Mouse (Mus musculus): ENCODE data around the gene H2-Ab1. TPM values are rescaled to one million over a fixed set of nuclear protein-coding genes. Genes with fewer than 3 reads are reported as not detected.

H2-Ab1 gene
- polyA plus RNA-seq, 1 experiment from 2014 or later = 4.3 TPM

- 50% methylated on average over 1 of the region's 1 CpGs for WGBS
- Histone ChIP-seq H3K9me3 (ENCODE audit: control insufficient read depth, low read length) (no peaks in the 10 kb centered on the region), H3K4me2 (no peak overlapping the region), H3K9ac (ENCODE audit: low read length) (no peak overlapping the region), H3K27me3 (ENCODE audit: control insufficient read depth, insufficient read depth, low read length) (no peaks in the 10 kb centered on the region), H3K27ac (ENCODE audit: low read depth, low read length) (no peak overlapping the region), H3K4me3 (ENCODE audit: low read depth, low read length) (no peak overlapping the region), H3K36me3 (ENCODE audit: control insufficient read depth, insufficient read depth, low read length) (no peaks in the 10 kb centered on the region), H3K4me1 (ENCODE audit: control insufficient read depth, insufficient read depth, low read length) (no peaks in the 10 kb centered on the region)
- ATAC-seq (ENCODE audit: low FRiP score) (no peak), DNase-seq (ENCODE audit: low spot score, missing footprints) (no peak)
Measured at GRCm38 (mm10) chr17:34281836-34282235, 24.3 kb downstream of the H2-Ab1 start.

- no peak for DNase-seq (ENCODE audit: low spot score, missing footprints)
- H3K4me1 ChIP-seq (ENCODE audit: control insufficient read depth, insufficient read depth, low read length) = no peaks in the 10 kb centered on the region
- no peak for ATAC-seq (ENCODE audit: low FRiP score)
- 70% methylated on average over 4 of the region's 4 CpGs for WGBS
- H3K9ac ChIP-seq (ENCODE audit: low read length) = no peak overlapping the region
- no peak overlapping the region for H3K27ac ChIP-seq (ENCODE audit: low read depth, low read length)
- H3K36me3 ChIP-seq (ENCODE audit: control insufficient read depth, insufficient read depth, low read length) = no peaks in the 10 kb centered on the region
- no peak overlapping the region for H3K4me2 ChIP-seq
- no peaks in the 10 kb centered on the region for H3K9me3 ChIP-seq (ENCODE audit: control insufficient read depth, low read length)
- no peak overlapping the region for H3K4me3 ChIP-seq (ENCODE audit: low read depth, low read length)
- no peaks in the 10 kb centered on the region for H3K27me3 ChIP-seq (ENCODE audit: control insufficient read depth, insufficient read depth, low read length)
Measured at GRCm38 (mm10) chr17:34285371-34285770, 27.9 kb downstream of the H2-Ab1 start.

GRCm38 (mm10) chr17:34285848-34286247, 28.4 kb downstream of the H2-Ab1 start:
- H3K4me2 ChIP-seq = no peak overlapping the region
- no peak for DNase-seq (ENCODE audit: low spot score, missing footprints)
- no peak overlapping the region for H3K4me3 ChIP-seq (ENCODE audit: low read depth, low read length)
- H3K9me3 ChIP-seq (ENCODE audit: control insufficient read depth, low read length) = no peaks in the 10 kb centered on the region
- no peaks in the 10 kb centered on the region for H3K4me1 ChIP-seq (ENCODE audit: control insufficient read depth, insufficient read depth, low read length)
- WGBS = 41% methylated on average over 4 of the region's 4 CpGs
- no peaks in the 10 kb centered on the region for H3K27me3 ChIP-seq (ENCODE audit: control insufficient read depth, insufficient read depth, low read length)
- H3K27ac ChIP-seq (ENCODE audit: low read depth, low read length) = no peak overlapping the region
- H3K9ac ChIP-seq (ENCODE audit: low read length) = no peak overlapping the region
- no peak for ATAC-seq (ENCODE audit: low FRiP score)
- no peaks in the 10 kb centered on the region for H3K36me3 ChIP-seq (ENCODE audit: control insufficient read depth, insufficient read depth, low read length)

- Histone ChIP-seq H3K27me3 (ENCODE audit: control insufficient read depth, insufficient read depth, low read length) (no peaks in the 10 kb centered on the region), H3K9me3 (ENCODE audit: control insufficient read depth, low read length) (no peaks in the 10 kb centered on the region), H3K27ac (ENCODE audit: low read depth, low read length) (no peak overlapping the region), H3K36me3 (ENCODE audit: control insufficient read depth, insufficient read depth, low read length) (no peaks in the 10 kb centered on the region), H3K4me2 (no peak overlapping the region), H3K4me3 (ENCODE audit: low read depth, low read length) (no peak overlapping the region), H3K9ac (ENCODE audit: low read length) (no peak overlapping the region), H3K4me1 (ENCODE audit: control insufficient read depth, insufficient read depth, low read length) (no peaks in the 10 kb centered on the region)
- no peak for DNase-seq (ENCODE audit: low spot score, missing footprints)
- no peak for ATAC-seq (ENCODE audit: low FRiP score)
- WGBS = 86% methylated on average over 5 of the region's 5 CpGs
Measured at GRCm38 (mm10) chr17:34286501-34286900, 29.0 kb downstream of the H2-Ab1 start.

GRCm38 (mm10) chr17:34286999-34287398, 29.5 kb downstream of the H2-Ab1 start:
- H3K27me3 ChIP-seq (ENCODE audit: control insufficient read depth, insufficient read depth, low read length) = no peaks in the 10 kb centered on the region
- H3K27ac ChIP-seq (ENCODE audit: low read depth, low read length) = no peak overlapping the region
- H3K9me3 ChIP-seq (ENCODE audit: control insufficient read depth, low read length) = no peaks in the 10 kb centered on the region
- H3K4me2 ChIP-seq = no peak overlapping the region
- no peak overlapping the region for H3K9ac ChIP-seq (ENCODE audit: low read length)
- ATAC-seq (ENCODE audit: low FRiP score) (no peak), DNase-seq (ENCODE audit: low spot score, missing footprints) (no peak)
- 76% methylated on average over 6 of the region's 6 CpGs for WGBS
- H3K36me3 ChIP-seq (ENCODE audit: control insufficient read depth, insufficient read depth, low read length) = no peaks in the 10 kb centered on the region
- no peaks in the 10 kb centered on the region for H3K4me1 ChIP-seq (ENCODE audit: control insufficient read depth, insufficient read depth, low read length)
- H3K4me3 ChIP-seq (ENCODE audit: low read depth, low read length) = no peak overlapping the region

- Histone ChIP-seq H3K36me3 (ENCODE audit: control insufficient read depth, insufficient read depth, low read length) (no peaks in the 10 kb centered on the region), H3K27ac (ENCODE audit: low read depth, low read length) (no peak within 1 kb of the TSS), H3K27me3 (ENCODE audit: control insufficient read depth, insufficient read depth, low read length) (no peaks in the 10 kb centered on the region), H3K4me1 (ENCODE audit: control insufficient read depth, insufficient read depth, low read length) (no peaks in the 10 kb centered on the region), H3K4me2 (no peak within 1 kb of the TSS), H3K9ac (ENCODE audit: low read length) (no peak within 1 kb of the TSS), H3K4me3 (ENCODE audit: low read depth, low read length) (no peak within 1 kb of the TSS), H3K9me3 (ENCODE audit: control insufficient read depth, low read length) (no peaks in the 10 kb centered on the region)
- peak; percentile 44; the same call in 1 of the 2 replicates for ATAC-seq (ENCODE audit: low FRiP score)
- WGBS = 16% methylated on average over 8 of the region's 8 CpGs
- peak; percentile 93 for DNase-seq (ENCODE audit: low spot score, missing footprints)
Measured at GRCm38 (mm10) chr17:34287648-34288047, 30.2 kb downstream of the H2-Ab1 start, which contains the start of gene H2-Aa. H2-Aa (minus strand) TSS chr17:34287823.

GRCm38 (mm10) chr17:34288131-34288530, 30.6 kb downstream of the H2-Ab1 start:
- Histone ChIP-seq H3K9me3 (ENCODE audit: control insufficient read depth, low read length) (no peaks in the 10 kb centered on the region), H3K4me1 (ENCODE audit: control insufficient read depth, insufficient read depth, low read length) (no peaks in the 10 kb centered on the region), H3K27ac (ENCODE audit: low read depth, low read length) (no peak overlapping the region), H3K4me3 (ENCODE audit: low read depth, low read length) (no peak overlapping the region), H3K36me3 (ENCODE audit: control insufficient read depth, insufficient read depth, low read length) (no peaks in the 10 kb centered on the region), H3K9ac (ENCODE audit: low read length) (no peak overlapping the region), H3K4me2 (no peak overlapping the region), H3K27me3 (ENCODE audit: control insufficient read depth, insufficient read depth, low read length) (no peaks in the 10 kb centered on the region)
- DNase-seq (ENCODE audit: low spot score, missing footprints) (no peak), ATAC-seq (ENCODE audit: low FRiP score) (no peak)
- WGBS = 78% methylated on average over 3 of the region's 3 CpGs

GRCm38 (mm10) chr17:34291609-34292008, 34.1 kb downstream of the H2-Ab1 start:
- Histone ChIP-seq H3K4me1 (ENCODE audit: control insufficient read depth, insufficient read depth, low read length) (no peaks in the 10 kb centered on the region), H3K4me2 (no peak overlapping the region), H3K9ac (ENCODE audit: low read length) (no peak overlapping the region), H3K9me3 (ENCODE audit: control insufficient read depth, low read length) (no peaks in the 10 kb centered on the region), H3K36me3 (ENCODE audit: control insufficient read depth, insufficient read depth, low read length) (no peaks in the 10 kb centered on the region), H3K27ac (ENCODE audit: low read depth, low read length) (no peak overlapping the region), H3K27me3 (ENCODE audit: control insufficient read depth, insufficient read depth, low read length) (no peaks in the 10 kb centered on the region), H3K4me3 (ENCODE audit: low read depth, low read length) (no peak overlapping the region)
- ATAC-seq (ENCODE audit: low FRiP score) = peak; percentile 91
- 13% methylated on average over 8 of the region's 8 CpGs for WGBS
- peak; percentile 98 for DNase-seq (ENCODE audit: low spot score, missing footprints)

- ATAC-seq (ENCODE audit: low FRiP score) (no peak), DNase-seq (ENCODE audit: low spot score, missing footprints) (no peak)
- no peak overlapping the region for H3K4me2 ChIP-seq
- H3K27ac ChIP-seq (ENCODE audit: low read depth, low read length) = no peak overlapping the region
- no peaks in the 10 kb centered on the region for H3K9me3 ChIP-seq (ENCODE audit: control insufficient read depth, low read length)
- no peaks in the 10 kb centered on the region for H3K27me3 ChIP-seq (ENCODE audit: control insufficient read depth, insufficient read depth, low read length)
- H3K4me3 ChIP-seq (ENCODE audit: low read depth, low read length) = no peak overlapping the region
- H3K9ac ChIP-seq (ENCODE audit: low read length) = no peak overlapping the region
- no peaks in the 10 kb centered on the region for H3K4me1 ChIP-seq (ENCODE audit: control insufficient read depth, insufficient read depth, low read length)
- WGBS = 88% methylated on average over 4 of the region's 4 CpGs
- H3K36me3 ChIP-seq (ENCODE audit: control insufficient read depth, insufficient read depth, low read length) = no peaks in the 10 kb centered on the region
Measured at GRCm38 (mm10) chr17:34292570-34292969, 35.1 kb downstream of the H2-Ab1 start.

GRCm38 (mm10) chr17:34293533-34293932, 36.0 kb downstream of the H2-Ab1 start:
- Histone ChIP-seq H3K4me3 (ENCODE audit: low read depth, low read length) (no peak overlapping the region), H3K36me3 (ENCODE audit: control insufficient read depth, insufficient read depth, low read length) (no peaks in the 10 kb centered on the region), H3K4me1 (ENCODE audit: control insufficient read depth, insufficient read depth, low read length) (no peaks in the 10 kb centered on the region), H3K27ac (ENCODE audit: low read depth, low read length) (no peak overlapping the region), H3K9ac (ENCODE audit: low read length) (no peak overlapping the region), H3K9me3 (ENCODE audit: control insufficient read depth, low read length) (no peaks in the 10 kb centered on the region), H3K27me3 (ENCODE audit: control insufficient read depth, insufficient read depth, low read length) (no peaks in the 10 kb centered on the region), H3K4me2 (no peak overlapping the region)
- ATAC-seq (ENCODE audit: low FRiP score) (no peak), DNase-seq (ENCODE audit: low spot score, missing footprints) (no peak)
- 56% methylated on average over 2 of the region's 2 CpGs for WGBS
